In the genomic region with DNA sequence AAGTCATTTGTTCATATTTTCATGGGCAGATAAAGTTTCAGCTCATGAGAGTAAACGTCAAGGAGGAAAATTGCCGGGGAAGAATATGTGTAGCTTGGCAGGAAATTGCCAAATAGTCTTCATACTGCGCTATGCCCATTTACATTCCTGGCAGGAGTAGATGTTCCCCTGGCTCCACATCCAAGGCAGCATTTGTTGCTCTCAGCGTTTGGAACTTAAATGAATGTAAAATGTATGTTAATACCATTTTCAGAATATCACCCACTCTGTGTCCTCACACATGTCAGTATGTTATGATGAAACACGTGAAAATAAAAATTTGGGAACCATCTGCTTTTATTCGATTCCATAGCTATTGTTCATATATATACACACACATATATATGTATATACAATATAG, we compare ENCODE assay signal across 30 mouse cellular contexts. TPM values are rescaled to one million over a fixed set of nuclear protein-coding genes. Genes with fewer than 3 reads are reported as not detected.
"Had no signal": no experiment of that assay in that cellular context is flagged by ENCODE, and none has a peak within 500 bp of the region (broad histone marks: within the 10 kb centered on the region; RNA-seq: fewer than 3 reads in every experiment).

No protein-coding gene starts in this region.

- H3K9me3 ChIP-seq: liver, embryonic 13.5 days; midbrain, embryonic 12.5 days; midbrain, embryonic 15.5 days; neural tube, embryonic 12.5 days had no signal

- H3K4me2 ChIP-seq: liver, embryonic 13.5 days; lung, embryonic 14.5 days; midbrain, embryonic 12.5 days; midbrain, embryonic 15.5 days; neural tube, embryonic 12.5 days had no signal

- H3K4me1 ChIP-seq: liver, embryonic 13.5 days; midbrain, embryonic 12.5 days; midbrain, embryonic 15.5 days; neural tube, embryonic 12.5 days had no signal

- H3K27ac ChIP-seq: kidney, postnatal 0 days; layer of hippocampus, adult 2 months; left cerebral cortex, adult 2 months; liver, embryonic 13.5 days; macrophage; midbrain, embryonic 12.5 days; midbrain, embryonic 15.5 days; neural tube, embryonic 12.5 days had no signal

- DNase-seq: kidney, postnatal 25 days; layer of hippocampus, postnatal 36 days; liver, embryonic 13.5 days; lung, embryonic 14.5 days; thymus, adult 18-20 months; thymus, postnatal 36 days had no signal

- H3K9ac ChIP-seq: liver, embryonic 13.5 days; lung, embryonic 14.5 days; midbrain, embryonic 12.5 days; midbrain, embryonic 15.5 days; neural tube, embryonic 12.5 days had no signal

- H3K36me3 ChIP-seq: liver, embryonic 13.5 days; midbrain, embryonic 12.5 days; midbrain, embryonic 15.5 days; neural tube, embryonic 12.5 days had no signal

- ATAC-seq: lung, postnatal 0 days; midbrain, embryonic 15.5 days had no signal

- H3K4me3 ChIP-seq: layer of hippocampus, adult 2 months; left cerebral cortex, adult 2 months; liver, embryonic 13.5 days; midbrain, embryonic 12.5 days; midbrain, embryonic 15.5 days; neural tube, embryonic 12.5 days had no signal

- H3K27me3 ChIP-seq: liver, embryonic 13.5 days; midbrain, embryonic 12.5 days; midbrain, embryonic 15.5 days; neural tube, embryonic 12.5 days had no signal

RNA-seq across cellular contexts. Expression of a gene that starts 2.0 kb away (rescaled TPM):
- total RNA-seq: layer of hippocampus, adult 2 months; layer of hippocampus, postnatal 10 days; layer of hippocampus, postnatal 36 days; left cerebral cortex, adult 2 months; left cerebral cortex, postnatal 10 days; left cerebral cortex, postnatal 36 days; liver, adult 2 months; megakaryocyte, adult 5-6 weeks; neutrophil, adult 5-6 weeks had no signal
- polyA plus RNA-seq: kidney, embryonic 14.5 days; kidney, postnatal 0 days; large intestine, adult 2 months; limb, embryonic 11.5 days; limb, embryonic 14.5 days; liver, adult 2 months; liver, embryonic 13.5 days; liver, embryonic 16.5 days; lung, embryonic 14.5 days; lung, postnatal 0 days; macrophage; midbrain, embryonic 12.5 days; midbrain, embryonic 15.5 days; neural tube, embryonic 12.5 days; small intestine, adult 2 months; spleen, adult 2 months; stomach, embryonic 16.5 days; testis, adult 2 months; urinary bladder, adult 2 months had no signal

RNA-seq across cellular contexts. Expression of a gene that starts 9.0 kb away (rescaled TPM):
- total RNA-seq: layer of hippocampus, adult 2 months; layer of hippocampus, postnatal 10 days; layer of hippocampus, postnatal 36 days; left cerebral cortex, adult 2 months; left cerebral cortex, postnatal 10 days; left cerebral cortex, postnatal 36 days; liver, adult 2 months; megakaryocyte, adult 5-6 weeks; neutrophil, adult 5-6 weeks had no signal
- polyA plus RNA-seq: kidney, embryonic 14.5 days; kidney, postnatal 0 days; large intestine, adult 2 months; limb, embryonic 11.5 days; limb, embryonic 14.5 days; liver, adult 2 months; liver, embryonic 13.5 days; liver, embryonic 16.5 days; lung, embryonic 14.5 days; lung, postnatal 0 days; macrophage; midbrain, embryonic 12.5 days; midbrain, embryonic 15.5 days; neural tube, embryonic 12.5 days; small intestine, adult 2 months; spleen, adult 2 months; stomach, embryonic 16.5 days; testis, adult 2 months; urinary bladder, adult 2 months had no signal

RNA-seq across cellular contexts. Expression of a gene that starts 9.4 kb away (rescaled TPM):
- total RNA-seq: layer of hippocampus, adult 2 months; layer of hippocampus, postnatal 10 days; layer of hippocampus, postnatal 36 days; left cerebral cortex, adult 2 months; left cerebral cortex, postnatal 10 days; left cerebral cortex, postnatal 36 days; liver, adult 2 months; megakaryocyte, adult 5-6 weeks; neutrophil, adult 5-6 weeks had no signal
- polyA plus RNA-seq: kidney, embryonic 14.5 days; kidney, postnatal 0 days; large intestine, adult 2 months; limb, embryonic 11.5 days; limb, embryonic 14.5 days; liver, adult 2 months; liver, embryonic 13.5 days; liver, embryonic 16.5 days; lung, embryonic 14.5 days; lung, postnatal 0 days; macrophage; midbrain, embryonic 12.5 days; midbrain, embryonic 15.5 days; neural tube, embryonic 12.5 days; small intestine, adult 2 months; spleen, adult 2 months; stomach, embryonic 16.5 days; testis, adult 2 months; urinary bladder, adult 2 months had no signal

RNA-seq across cellular contexts. Expression of a gene that starts 12.8 kb away (rescaled TPM):
- total RNA-seq: layer of hippocampus, adult 2 months; layer of hippocampus, postnatal 10 days; layer of hippocampus, postnatal 36 days; left cerebral cortex, adult 2 months; left cerebral cortex, postnatal 10 days; left cerebral cortex, postnatal 36 days; liver, adult 2 months; megakaryocyte, adult 5-6 weeks; neutrophil, adult 5-6 weeks had no signal
- polyA plus RNA-seq: kidney, embryonic 14.5 days; kidney, postnatal 0 days; large intestine, adult 2 months; limb, embryonic 11.5 days; limb, embryonic 14.5 days; liver, adult 2 months; liver, embryonic 13.5 days; liver, embryonic 16.5 days; lung, embryonic 14.5 days; lung, postnatal 0 days; macrophage; midbrain, embryonic 12.5 days; midbrain, embryonic 15.5 days; neural tube, embryonic 12.5 days; small intestine, adult 2 months; spleen, adult 2 months; stomach, embryonic 16.5 days; testis, adult 2 months; urinary bladder, adult 2 months had no signal

RNA-seq across cellular contexts. Expression of a gene that starts 17.7 kb away (rescaled TPM):
- total RNA-seq: layer of hippocampus, adult 2 months; layer of hippocampus, postnatal 10 days; layer of hippocampus, postnatal 36 days; left cerebral cortex, adult 2 months; left cerebral cortex, postnatal 10 days; left cerebral cortex, postnatal 36 days; liver, adult 2 months; megakaryocyte, adult 5-6 weeks; neutrophil, adult 5-6 weeks had no signal
- polyA plus RNA-seq: kidney, embryonic 14.5 days; kidney, postnatal 0 days; large intestine, adult 2 months; limb, embryonic 11.5 days; limb, embryonic 14.5 days; liver, adult 2 months; liver, embryonic 13.5 days; liver, embryonic 16.5 days; lung, embryonic 14.5 days; lung, postnatal 0 days; macrophage; midbrain, embryonic 12.5 days; midbrain, embryonic 15.5 days; neural tube, embryonic 12.5 days; small intestine, adult 2 months; spleen, adult 2 months; stomach, embryonic 16.5 days; testis, adult 2 months; urinary bladder, adult 2 months had no signal
